Mouse (Mus musculus) forelimb bud, embryonic 11.5 days (tissue): ENCODE measurements around the gene Adamts15.

ENCODE experiments used
- DNase-seq: peaks from one replicate; pipeline ENCODE4 v3.0.0-alpha.2; 2012; ENCODE audit warnings: low read depth, low spot score

Gene Adamts15

DNA sequence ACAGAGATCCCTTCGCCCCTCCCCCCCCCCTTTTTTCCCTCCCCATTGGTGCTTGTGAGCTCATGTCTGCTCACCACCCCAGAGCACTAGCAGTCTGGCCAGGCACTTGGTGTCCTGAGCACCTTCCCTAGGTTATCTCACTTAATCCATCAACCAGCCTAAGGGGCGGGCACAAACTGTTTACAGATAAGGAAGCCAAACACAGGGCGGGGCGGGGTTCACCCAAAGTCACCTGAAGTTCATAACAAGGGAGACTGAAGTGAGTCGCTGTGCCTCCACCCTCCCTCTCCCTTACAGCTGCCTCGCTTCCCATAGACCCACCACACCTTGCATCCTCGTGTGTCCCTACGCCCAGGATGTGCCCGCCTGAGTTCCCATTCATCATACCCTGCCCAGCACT lies 41.7 kb downstream of the Adamts15 start:
- DNase-seq = no peak

DNA sequence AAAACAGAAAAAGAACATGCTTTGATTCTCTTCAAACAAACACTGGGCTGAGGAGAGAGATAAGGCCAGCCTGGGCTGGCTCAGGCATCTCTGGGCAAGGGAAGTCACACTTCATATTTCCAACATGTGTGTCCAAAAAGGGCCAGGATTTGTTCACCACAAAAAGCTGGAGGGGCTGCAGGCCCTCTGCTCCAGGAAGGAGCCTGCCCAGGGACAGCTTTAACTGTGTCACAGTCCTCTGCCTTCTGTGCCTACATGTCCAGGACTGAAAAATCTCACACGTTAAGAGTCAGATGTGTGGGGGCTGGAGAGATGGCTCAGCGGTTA lies 42.3 kb downstream of the Adamts15 start:
- no peak for DNase-seq

DNA sequence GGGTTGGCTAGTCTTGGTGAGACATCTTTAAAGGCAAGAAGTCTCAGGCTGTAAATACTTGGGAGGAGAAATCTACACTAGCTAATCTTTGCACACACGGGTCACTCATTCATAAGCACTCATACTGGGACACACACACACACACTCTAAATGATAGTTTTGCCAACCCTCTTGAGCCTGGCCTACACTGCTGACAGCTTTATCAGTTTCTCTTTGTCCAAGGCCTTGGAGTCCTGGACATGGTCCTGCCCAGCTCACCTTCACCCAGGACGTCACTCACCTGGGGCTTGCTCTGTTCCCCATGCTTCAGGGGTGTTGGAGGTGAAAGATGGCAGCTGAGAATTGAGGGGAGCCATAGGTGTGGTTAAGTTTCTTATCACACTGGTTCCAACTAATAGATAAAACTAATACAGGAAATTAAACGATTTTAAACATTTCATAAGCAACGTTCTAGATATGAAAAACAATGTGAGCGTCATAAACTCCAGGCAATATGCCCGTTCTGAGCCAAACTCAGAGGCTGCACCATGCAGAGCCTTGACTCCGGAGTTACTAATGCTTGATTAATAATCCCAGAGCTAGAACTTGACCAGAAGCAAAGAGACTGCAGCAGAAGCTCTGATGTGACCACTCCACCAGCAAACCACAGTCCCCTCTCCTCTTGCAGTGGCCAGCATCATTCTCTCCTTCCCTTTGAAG lies 42.9 kb downstream of the Adamts15 start:
- DNase-seq = no peak

DNA sequence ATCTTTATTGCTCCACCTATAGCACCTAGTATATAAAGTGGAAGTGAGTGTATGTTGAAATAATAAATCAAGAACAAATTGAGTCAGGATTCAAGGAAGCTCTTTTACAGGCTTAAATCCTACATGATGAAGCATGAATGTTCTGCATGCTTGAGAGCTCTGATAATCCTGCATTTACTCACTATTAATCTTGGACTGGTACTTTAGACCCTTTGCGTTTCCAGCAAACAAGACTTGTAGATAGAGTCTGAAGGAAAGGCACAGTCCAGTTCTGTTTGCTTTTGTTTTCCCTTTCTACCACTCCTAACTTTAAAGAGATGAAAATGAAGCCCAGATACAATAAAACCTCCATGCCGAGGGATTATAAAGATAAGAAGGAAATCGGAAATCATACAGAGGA lies 45.7 kb downstream of the Adamts15 start:
- no peak for DNase-seq

DNA sequence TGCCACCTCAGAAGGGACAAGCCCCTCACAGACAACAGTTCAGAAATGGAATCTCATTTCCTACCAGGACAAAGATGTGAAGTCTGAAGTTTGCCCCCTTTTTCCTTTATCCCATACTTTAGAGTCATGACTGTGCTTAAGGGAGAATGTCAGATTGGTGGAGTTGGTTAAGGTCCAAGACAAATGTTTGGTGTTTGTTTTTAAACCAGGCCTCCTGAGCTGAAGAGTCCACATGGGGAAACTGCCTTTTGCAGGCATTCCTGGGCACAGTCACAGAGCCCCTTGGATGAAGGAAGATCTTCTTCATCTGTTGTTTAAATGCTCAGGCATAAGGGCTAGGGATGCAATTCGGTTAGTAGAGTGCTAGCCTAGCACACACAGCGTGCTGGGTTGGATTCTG lies 66.4 kb downstream of the Adamts15 start:
- DNase-seq = no peak

DNA sequence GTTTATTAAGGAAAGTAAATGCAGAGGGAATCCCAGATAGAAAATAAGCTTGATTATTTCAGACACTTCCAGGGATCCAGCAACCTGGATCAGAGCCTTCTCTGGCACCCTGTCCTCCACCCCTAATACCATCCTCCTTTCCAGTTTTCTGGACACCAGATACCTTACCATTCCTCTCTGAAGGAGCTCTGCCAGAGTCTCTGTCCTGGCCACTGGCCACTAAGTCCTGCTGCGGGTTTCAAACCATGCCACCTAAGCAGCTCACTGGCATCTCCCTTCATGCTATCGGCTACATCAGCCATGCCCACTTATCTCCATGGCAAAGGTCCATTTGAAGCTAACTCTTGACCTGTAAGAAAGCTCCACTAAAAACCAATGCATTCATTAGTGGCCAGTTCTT lies 70.4 kb downstream of the Adamts15 start:
- no peak for DNase-seq

DNA sequence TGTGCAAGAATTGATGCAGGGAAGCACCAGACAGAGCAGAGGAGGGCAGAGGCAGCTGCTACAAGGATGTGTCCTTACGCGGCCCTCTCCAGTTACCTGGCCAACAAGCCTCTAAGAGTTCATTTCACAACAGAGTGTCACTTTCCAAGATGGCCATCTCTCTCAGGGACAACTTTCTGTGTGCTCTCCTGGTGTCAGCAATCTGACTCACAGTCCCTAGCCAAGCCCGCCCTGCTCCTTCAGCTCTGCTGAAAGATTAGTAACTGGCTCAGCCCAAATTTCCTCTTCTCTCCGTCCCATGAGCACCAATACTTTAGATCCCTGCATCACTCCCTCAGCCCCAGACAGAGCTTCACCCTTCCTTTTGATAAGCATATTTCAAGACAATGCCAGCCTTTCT lies 72.3 kb downstream of the Adamts15 start:
- no peak for DNase-seq

DNA sequence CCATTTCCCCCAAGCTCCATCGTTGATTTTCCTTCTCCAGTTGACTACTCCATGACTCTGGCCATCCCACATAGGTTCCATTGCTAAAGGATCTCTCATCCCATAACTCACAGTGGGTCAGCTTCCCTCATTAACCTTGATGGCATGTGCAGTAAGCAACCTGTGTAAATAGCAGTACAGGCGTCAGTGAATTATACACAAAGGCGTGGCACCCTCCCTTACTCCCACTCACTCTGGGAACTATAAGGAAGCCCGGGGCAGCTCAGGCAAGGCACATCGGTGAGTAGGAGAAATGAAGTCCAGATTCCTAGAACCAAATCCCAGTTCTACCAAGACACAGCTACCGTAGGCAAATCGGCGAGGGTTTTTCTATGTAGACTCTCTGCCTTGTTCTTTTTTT lies 72.8 kb downstream of the Adamts15 start:
- DNase-seq = no peak
